Mouse (Mus musculus) frontal cortex, postnatal 10 days (tissue): ENCODE measurements around the gene Il9r.

ENCODE experiments used
- DNase-seq, 2 experiments: peaks; one replicate each; pipeline ENCODE4 v3.0.0; 2022; ENCODE audit warnings: low spot score in 2 of 2, mixed read lengths in 1 of 2

The Il9r gene

DNA sequence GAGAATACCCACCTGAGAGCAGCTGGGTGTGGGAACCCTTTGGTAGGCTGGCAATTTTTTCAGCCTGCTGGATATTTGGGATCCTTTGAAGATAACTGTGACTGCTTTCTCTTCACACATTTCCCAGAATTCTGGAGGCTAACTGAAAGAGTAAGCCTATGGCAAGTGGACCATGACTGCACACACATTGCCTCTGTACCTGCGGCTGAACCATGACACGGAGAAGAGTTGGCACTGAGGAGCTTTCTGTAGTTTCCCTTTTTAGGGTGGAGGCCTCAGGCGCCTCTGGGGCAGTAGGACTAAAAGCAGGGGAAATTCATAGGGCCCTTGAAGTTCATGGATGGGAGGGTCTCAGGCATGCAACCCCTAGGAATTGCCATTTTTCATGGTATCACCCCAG is 40.9 kb downstream of the Il9r start:
- no peak for DNase-seq

DNA sequence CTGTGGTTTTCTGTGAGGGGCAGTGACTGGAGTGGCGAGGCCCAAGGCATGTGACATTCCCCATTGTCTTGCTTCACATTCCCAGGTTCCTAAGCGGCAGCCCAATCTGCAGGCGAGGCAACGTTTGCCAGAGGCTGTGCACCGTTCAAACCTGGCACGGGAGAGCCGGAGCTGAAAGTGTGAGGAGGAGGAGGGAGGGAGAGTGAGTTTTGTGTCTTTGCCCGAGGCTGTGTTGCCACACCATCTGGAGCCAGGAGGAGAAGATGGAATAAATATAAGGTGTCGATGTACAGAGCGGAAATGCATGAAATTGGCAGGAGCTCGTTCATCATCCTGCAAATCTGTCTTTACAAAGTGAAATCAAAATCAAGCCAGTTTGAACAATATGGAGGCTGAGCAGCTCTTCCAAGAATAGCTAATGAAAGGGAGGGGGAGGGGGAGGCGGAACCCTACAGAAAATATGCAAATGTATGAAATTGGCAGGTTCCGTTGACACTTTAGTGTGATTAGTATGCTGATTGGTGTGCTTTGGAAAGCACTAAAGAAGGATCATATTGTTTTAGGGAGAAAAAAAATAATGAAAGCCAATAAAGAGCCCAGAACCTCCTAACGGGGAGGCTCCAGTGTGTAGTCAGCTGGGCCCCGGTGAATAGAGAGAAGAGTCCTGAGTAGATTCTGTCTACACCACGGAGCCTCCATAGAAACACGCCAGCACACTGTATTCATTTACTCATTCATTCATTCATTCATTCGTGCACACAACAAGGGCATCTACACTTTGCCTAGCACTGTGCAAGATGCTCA is 42.1 kb downstream of the Il9r start:
- DNase-seq = peak; percentile 69 to 70

DNA sequence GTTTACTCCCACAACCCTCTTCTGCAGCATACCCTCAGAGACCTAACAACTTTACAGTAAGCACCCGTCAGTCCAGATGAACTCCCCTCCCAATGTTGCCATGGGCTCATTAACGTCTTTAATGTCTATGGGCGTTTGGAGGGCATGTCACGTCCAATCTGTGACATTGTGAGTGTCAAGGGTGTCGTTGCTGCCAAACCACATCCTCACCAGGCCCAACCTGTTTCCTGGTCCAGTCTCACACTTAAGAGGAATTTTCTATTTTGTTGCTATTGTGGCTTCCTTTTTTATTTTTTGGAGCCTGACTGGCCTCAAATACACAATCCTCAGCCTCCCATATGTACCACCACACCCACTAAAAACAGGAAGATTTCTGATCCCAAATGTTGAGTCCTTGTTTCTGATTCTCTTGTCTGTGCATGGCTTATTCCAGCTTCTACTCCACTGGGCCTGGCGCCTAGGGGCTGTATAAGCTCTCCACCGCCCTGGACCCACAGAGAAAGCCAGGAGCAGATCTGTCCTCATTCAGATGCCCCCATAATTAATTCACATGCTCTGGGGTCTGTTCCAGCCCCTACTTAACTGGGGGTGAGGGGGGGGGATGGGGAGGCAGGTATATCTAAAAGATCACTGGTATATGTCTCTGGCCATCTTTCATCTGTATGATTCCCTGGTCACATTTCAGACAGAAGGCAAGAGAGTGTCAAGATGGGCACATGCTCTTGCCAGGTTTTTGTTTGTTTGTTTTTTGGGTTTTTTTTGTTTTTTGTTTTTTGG is 43.0 kb downstream of the Il9r start:
- DNase-seq = no peak

DNA sequence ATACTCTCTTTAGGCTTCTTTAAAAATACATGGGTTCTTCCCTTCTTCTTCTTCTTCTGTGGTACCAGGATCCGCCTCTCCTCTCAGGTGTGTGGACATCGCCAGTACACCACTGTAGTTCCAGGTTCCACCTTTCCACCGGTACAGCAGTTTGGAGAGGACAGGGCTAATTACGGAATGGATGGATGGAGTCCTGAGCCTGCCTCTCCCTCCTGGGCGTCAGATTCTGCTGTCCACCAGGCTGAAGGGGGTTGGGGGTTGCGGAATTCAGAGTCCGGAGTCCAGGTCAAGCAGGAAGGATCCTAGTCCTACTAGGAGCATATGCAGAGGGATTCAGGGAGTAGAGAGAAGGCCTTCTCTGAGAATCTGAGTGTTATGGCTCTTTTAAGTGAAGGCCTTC is 46.9 kb downstream of the Il9r start:
- DNase-seq = no peak

DNA sequence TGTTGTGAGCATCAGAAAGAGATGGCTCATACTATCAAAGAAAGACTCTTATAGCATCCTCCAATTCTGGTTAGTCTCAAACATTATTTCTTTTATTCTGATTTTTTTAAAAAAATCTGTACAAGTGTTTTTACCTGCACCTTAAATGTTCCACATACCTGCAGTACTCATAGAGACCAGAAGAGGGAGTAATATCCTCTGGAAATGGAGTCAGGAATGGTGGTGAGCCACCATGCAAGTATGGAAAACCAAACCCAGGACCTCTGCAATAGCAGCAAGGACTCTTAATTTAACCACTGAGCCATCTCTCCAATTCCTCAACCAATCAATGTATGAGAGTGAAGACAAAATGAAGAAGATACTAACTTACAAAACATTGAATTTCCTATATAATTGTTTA is 47.3 kb downstream of the Il9r start:
- DNase-seq = no peak

DNA sequence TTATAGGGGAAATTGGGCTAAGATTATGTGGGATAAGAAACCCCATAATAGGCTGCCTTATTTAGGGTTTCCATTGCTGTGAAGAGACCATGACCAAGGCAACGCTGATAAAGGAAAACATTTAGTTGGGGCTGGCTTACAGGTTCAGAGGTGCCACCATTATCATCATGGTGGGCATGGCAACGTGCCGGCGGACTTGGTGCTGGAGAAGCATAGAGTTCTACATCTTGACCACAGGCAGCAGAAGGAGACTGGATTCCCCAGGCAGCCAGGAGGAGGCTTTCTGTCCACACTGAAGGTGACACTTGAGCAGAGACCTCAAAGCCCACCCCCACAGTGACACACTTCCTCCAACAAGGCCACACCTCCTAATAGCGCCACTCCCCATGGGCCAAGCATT is 48.8 kb downstream of the Il9r start:
- DNase-seq = no peak

DNA sequence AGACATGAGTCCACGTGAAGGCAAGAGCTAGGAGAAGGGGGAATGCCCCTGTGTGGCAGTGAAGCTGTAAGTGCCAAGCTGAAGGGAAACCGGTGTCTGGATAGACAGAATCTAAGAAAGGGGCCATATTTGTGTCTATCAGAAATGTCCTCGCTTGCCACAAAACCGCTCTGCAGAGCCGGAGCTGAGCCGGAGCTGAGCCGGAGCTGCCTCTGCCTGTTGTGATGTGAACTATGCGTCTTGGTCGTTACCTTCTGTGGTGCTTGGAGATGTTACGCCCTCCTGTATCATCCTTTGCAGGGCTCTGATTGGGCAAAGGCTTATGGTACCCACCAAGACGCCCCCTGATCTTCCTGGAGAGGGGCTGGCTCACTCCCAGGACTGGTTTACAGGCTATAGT is 50.5 kb downstream of the Il9r start:
- DNase-seq = no peak

DNA sequence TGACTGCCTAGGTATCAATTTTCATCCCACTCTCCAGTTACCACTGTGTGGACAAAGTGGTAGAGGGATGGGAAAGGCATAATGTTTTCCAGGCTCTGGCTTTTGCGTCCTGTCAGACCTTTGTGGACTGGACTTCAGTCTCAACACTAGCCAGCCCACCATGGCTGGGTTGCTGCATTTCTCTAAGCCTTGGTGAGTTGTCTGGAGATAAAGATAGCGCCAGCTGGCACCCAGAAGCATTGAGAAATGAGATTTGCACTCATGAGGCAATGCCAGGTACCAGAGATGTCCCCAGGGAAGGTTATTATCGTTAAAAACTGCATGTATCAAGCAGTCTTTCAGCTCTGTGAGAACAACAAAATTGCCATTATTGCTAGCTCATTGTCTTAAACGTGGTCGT is 57.3 kb downstream of the Il9r start:
- DNase-seq = no peak

DNA sequence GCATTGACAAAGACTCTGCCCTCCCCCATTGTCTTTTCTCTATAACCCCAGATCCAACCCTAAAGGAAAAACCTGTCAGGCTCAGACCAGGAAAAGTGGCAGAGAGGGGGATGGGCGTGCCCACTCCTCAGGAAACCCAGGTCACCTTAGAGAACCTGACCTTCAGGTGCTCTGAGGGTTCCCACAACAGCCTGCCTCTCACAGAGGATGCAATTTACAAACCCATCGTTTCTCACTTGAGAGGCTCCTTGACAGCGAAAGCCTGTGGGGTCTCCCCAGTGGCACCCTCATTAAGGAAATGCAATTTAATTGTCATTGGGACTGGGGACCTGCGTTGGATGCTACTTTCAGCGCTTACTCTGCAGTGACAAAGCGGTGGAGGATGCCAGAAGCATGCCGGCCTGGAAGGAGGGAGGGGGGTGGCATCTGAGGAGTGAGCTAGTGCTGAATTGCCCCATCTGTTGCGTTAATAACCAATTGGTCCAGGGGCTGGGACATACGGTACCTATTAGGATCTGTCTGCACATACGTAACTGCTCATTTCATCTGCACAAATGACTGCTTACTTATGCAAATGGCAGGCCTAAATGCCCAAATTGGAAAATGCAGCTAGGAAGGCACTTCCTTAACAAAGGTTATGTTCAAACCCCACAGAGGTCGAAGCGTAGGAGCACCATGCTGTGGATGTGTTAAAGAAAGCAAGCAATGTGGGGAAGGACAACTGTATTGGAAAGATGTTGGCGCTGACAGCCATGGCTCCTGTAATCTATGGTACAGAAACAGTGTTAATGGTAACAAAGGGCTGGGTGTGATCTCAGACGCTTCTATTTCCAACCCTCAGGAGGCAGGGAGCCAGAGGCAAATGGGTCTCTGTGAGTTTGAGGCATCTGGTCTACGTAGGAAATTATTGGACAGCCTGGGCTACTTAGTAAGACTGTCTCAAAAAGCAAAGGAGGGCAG is 58.2 kb downstream of the Il9r start:
- DNase-seq = no peak

DNA sequence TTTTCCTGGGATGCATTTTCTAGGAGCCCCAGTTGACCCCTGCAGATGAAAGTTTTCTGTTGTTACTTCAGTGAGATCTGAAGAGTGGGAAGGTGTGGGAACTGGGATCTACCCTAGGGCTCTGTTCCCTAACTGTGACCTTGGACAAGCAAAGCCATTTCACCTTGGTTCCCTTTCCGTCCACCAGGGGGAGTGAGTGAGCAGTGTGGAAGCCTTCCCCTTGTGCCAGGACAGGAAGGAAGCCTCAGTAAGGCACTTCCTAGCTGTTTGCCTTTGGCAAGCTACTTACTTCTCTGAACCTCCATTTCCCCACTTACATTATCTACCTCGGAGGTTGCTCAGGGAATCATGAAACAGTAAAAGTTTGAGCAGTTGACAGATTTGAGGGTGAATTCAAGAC is 59.0 kb downstream of the Il9r start:
- DNase-seq = peak in 1 of 2 experiments; percentile 58

DNA sequence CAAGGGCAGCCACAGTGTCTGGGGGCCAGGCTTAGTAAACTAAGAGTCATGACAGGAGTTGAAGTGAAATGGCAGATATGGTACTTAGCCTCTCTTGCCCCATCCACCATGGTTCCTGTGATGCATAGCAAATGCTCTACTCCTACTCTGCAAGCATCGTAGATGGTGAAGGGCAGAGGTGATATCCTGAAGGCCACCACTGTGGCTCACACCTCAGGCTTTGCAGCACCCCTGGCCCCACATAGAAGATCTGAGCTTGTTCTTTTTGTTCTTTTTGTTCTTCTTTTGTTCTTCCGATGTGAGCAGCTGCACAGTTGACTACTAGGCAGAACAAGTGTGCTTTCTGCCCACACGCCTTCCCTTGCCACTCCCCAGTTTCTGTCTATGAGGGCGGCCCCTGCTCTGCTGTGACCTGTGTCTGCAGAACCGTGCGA is 60.5 kb downstream of the Il9r start:
- DNase-seq = no peak

DNA sequence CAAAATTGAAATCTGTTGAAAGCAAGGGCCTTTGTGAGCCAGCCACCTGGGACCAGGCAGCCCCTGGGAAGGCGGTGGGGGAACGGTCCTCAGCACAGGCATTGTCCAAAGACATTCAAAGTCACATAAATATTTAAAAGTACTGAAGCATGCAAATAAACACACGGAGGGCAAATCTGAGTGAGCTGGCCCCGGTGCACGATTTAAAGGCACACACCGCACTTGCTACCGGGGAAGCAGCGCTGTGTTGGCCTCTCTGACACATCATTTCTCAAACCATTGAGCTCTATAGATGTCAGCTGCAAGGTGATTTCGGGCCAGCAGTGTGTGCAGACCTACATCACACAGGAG is 61.5 kb downstream of the Il9r start:
- DNase-seq = no peak

DNA sequence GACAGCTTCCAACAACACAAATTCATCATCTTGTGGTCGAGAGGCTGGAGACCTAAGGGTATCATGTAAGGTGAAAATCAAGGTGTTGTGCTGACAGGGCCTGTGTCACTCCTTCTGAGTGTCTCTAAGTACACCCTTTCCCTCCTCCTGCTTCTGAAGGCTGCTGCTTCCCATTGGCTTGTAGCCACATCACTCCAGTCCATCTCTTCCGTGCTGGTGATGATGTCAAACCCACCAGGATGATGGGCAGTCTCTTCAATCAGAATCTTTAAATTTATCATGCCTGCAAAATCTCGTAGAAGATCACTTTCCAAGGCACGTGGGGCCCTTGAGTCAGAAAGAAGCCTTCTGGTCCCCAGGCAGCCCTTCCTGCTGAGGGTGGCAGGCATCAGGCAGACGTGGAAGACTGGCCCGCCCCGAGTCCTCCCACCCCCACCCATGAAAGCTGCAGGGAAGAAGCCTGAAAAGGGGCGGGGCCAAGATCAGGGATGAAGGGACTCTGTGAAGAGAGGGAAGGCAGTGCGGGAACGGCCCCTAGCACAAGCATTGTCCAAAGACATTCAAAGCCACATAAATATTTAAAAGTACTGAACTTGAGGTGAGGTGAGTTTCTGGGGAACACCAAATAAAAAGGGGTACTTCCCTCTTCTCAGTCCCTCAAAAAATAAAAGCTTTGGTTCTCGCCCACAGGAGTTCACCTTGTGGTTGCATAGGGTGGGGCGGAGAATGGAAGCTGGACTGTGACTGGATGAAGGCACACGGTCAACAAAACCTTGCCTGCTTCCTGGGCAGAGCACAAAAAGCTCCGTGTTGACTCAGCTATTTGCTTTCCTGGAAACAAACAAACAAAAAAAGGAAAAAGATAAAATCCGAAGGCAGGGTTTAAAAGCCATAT is 62.1 kb downstream of the Il9r start:
- DNase-seq = no peak
